Comparison of ENCODE assay signal across 10 mouse cellular contexts in genomic region chr13:44301936-44302335, GRCm38 (mm10).
A peak's percentile ranks its signal among the peaks of the same experiment; 100 is the strongest.
DNase-seq lines count a peak whose midpoint lies in the region; ATAC-seq lines count a peak whose summit lies in the region.
"Had no signal": no experiment of that assay in that cellular context is flagged by ENCODE, and none has a peak within 500 bp of the region (broad histone marks: within the 10 kb centered on the region; RNA-seq: fewer than 3 reads in every experiment).

No protein-coding gene starts in this region.

- no peaks in the 10 kb centered on the region for H3K9me3 ChIP-seq in embryonic facial prominence, embryonic 14.5 days (ENCODE audit: control insufficient read depth, low read length)
- no peaks in the 10 kb centered on the region for H3K9me3 ChIP-seq in embryonic facial prominence, embryonic 10.5 days
- H3K9me3 ChIP-seq in hindbrain, embryonic 11.5 days (ENCODE audit: control insufficient read depth, low read length), result no peaks in the 10 kb centered on the region

- H3K27me3 ChIP-seq in embryonic facial prominence, embryonic 14.5 days (replicated peaks; ENCODE audit: control insufficient read depth, insufficient read depth, low read length), result no peaks in the 10 kb centered on the region
- 0 out of 2 replicates have a peak, but pooled peaks cover under 1% of the 10 kb centered on the region for H3K27me3 ChIP-seq in embryonic facial prominence, embryonic 10.5 days (replicated peaks; ENCODE audit: low read depth, poor library complexity, severe bottlenecking)
- no peaks in the 10 kb centered on the region for H3K27me3 ChIP-seq in hindbrain, embryonic 11.5 days (ENCODE audit: control insufficient read depth, insufficient read depth, low read length)
- H3K27me3 ChIP-seq: CH12.LX; neural tube, embryonic 12.5 days had no signal

- no peak overlapping the region for H3K27ac ChIP-seq in embryonic facial prominence, embryonic 14.5 days (replicated peaks; ENCODE audit: low read depth, low read length)
- H3K27ac ChIP-seq in embryonic facial prominence, embryonic 10.5 days (replicated peaks), result no peak overlapping the region
- no peak overlapping the region for H3K27ac ChIP-seq in hindbrain, embryonic 11.5 days (ENCODE audit: low read depth, low read length)
- H3K27ac ChIP-seq: neural tube, embryonic 12.5 days had no signal

- ATAC-seq in embryonic facial prominence, embryonic 14.5 days (ENCODE audit: low read depth), result peak; percentile 68
- no peak for ATAC-seq in hindbrain, embryonic 11.5 days (ENCODE audit: low FRiP score)

- no peak overlapping the region for H3K4me2 ChIP-seq in embryonic facial prominence, embryonic 14.5 days (ENCODE audit: low read depth, low read length)
- no peak overlapping the region for H3K4me2 ChIP-seq in hindbrain, embryonic 11.5 days (replicated peaks; ENCODE audit: low read depth, low read length)
- H3K4me2 ChIP-seq: neural tube, embryonic 12.5 days had no signal

- 50% methylated on average over 10 of the region's 10 CpGs for WGBS in embryonic facial prominence, embryonic 14.5 days
- 82% methylated on average over 10 of the region's 10 CpGs for WGBS in embryonic facial prominence, embryonic 10.5 days
- WGBS in hindbrain, embryonic 11.5 days, result 83% methylated on average over 10 of the region's 10 CpGs

- H3K4me1 ChIP-seq in embryonic facial prominence, embryonic 14.5 days (ENCODE audit: control insufficient read depth, insufficient read depth, low read length), result no peaks in the 10 kb centered on the region
- no peaks in the 10 kb centered on the region for H3K4me1 ChIP-seq in embryonic facial prominence, embryonic 10.5 days
- no peaks in the 10 kb centered on the region for H3K4me1 ChIP-seq in hindbrain, embryonic 11.5 days (replicated peaks; ENCODE audit: control insufficient read depth, insufficient read depth, low read length)
- H3K4me1 ChIP-seq: neural tube, embryonic 12.5 days had no signal

- DNase-seq in embryonic facial prominence, embryonic 14.5 days (ENCODE audit: low spot score), result peak; percentile 86
- DNase-seq in embryonic facial prominence, embryonic 10.5 days (ENCODE audit: low spot score), result no peak
- peak; percentile 40 to 45 for DNase-seq in adrenal gland, postnatal 36 days
- DNase-seq in heart, adult 9 months (ENCODE audit: low spot score in 2 of 2), result peak; percentile 79 to 87
- DNase-seq in lung, postnatal 10 days, result peak; percentile 54
- no peak for DNase-seq in left cerebral cortex, adult 9 months (ENCODE audit: low spot score in 2 of 2)
- no peak for DNase-seq in neural tube, embryonic 10.5 days (ENCODE audit: extremely low spot score, low spot score)
- DNase-seq in hindbrain, embryonic 11.5 days (ENCODE audit: low spot score), result no peak

- H3K36me3 ChIP-seq in embryonic facial prominence, embryonic 14.5 days (ENCODE audit: control insufficient read depth, insufficient read depth, low read length), result no peaks in the 10 kb centered on the region
- no peaks in the 10 kb centered on the region for H3K36me3 ChIP-seq in embryonic facial prominence, embryonic 10.5 days (replicated peaks)
- H3K36me3 ChIP-seq in hindbrain, embryonic 11.5 days (ENCODE audit: control insufficient read depth, insufficient read depth, low read length), result no peaks in the 10 kb centered on the region
- H3K36me3 ChIP-seq: neural tube, embryonic 12.5 days had no signal

- H3K9ac ChIP-seq in embryonic facial prominence, embryonic 14.5 days (ENCODE audit: low read depth, low read length), result no peak overlapping the region
- H3K9ac ChIP-seq in hindbrain, embryonic 11.5 days (ENCODE audit: low read depth, low read length), result no peak overlapping the region
- H3K9ac ChIP-seq: neural tube, embryonic 12.5 days had no signal

- no peak overlapping the region for H3K4me3 ChIP-seq in embryonic facial prominence, embryonic 14.5 days (ENCODE audit: low read depth, low read length)
- H3K4me3 ChIP-seq in embryonic facial prominence, embryonic 10.5 days, result no peak overlapping the region
- no peak overlapping the region for H3K4me3 ChIP-seq in hindbrain, embryonic 11.5 days (ENCODE audit: low read depth, low read length)
- H3K4me3 ChIP-seq: neural tube, embryonic 12.5 days had no signal

Comparison
In these comparisons a context has a peak if more than half of its experiments do, and no peak if none do; other contexts are left out.
1. DNase-seq: peak in embryonic facial prominence, embryonic 14.5 days (single experiment), adrenal gland, postnatal 36 days (2 of 2), heart, adult 9 months (2 of 2) and lung, postnatal 10 days (single experiment); none in embryonic facial prominence, embryonic 10.5 days (single experiment), left cerebral cortex, adult 9 months (0 of 2), neural tube, embryonic 10.5 days (single experiment) and hindbrain, embryonic 11.5 days (single experiment).